Mouse (Mus musculus) thymus, postnatal 0 days (tissue): ENCODE data around the gene Tgfbr2. TPM values are rescaled to one million over a fixed set of nuclear protein-coding genes. Genes with fewer than 3 reads are reported as not detected.
"Not testable (repeated sequence)": the region's sequence is repeated elsewhere in the genome, so short reads cannot be mapped to it uniquely, and the experiment has no call there.

Experiments used
- DNase-seq: peaks from one replicate; pipeline ENCODE4 v3.0.0-alpha.2; 2015; ENCODE audit warnings: low spot score
- polyA plus RNA-seq: library from polyadenylated mRNA; unstranded; fragments of >200 nt; fragmentation: Nextera tagmentation; extraction: Ambion mirVana; gene quantifications from 2 replicates; pipeline ENCODE4 v1.2.1, GENCODE M21; 2015

The Tgfbr2 gene
- polyA plus RNA-seq, 1 experiment from 2014 or later, result 21.0 TPM

DNA sequence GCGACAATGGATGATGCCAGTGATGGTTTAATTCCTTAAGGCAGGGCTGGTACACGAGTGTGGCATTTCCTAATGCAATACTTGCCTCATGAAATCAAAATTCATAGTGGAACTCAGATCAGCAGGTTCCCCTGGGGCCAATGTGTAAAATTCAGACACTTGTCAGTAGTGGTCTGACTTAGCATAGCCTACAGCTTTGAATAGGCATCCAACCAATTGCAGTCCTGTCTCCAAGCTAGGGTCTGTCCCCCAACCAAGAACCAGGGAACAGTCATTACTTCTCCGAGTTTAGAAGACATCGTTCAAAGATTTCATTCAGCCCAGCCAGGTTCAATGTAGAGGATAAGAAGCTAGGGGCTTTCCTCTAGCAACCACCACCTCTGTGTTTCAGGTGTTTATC lies 93.4 kb downstream of the Tgfbr2 start:
- no peak for DNase-seq

- peak; percentile 72 for DNase-seq
These were observed 97.7 kb downstream of the Tgfbr2 start for GRCm38 (mm10) chr9:116077419-116077818.

DNA sequence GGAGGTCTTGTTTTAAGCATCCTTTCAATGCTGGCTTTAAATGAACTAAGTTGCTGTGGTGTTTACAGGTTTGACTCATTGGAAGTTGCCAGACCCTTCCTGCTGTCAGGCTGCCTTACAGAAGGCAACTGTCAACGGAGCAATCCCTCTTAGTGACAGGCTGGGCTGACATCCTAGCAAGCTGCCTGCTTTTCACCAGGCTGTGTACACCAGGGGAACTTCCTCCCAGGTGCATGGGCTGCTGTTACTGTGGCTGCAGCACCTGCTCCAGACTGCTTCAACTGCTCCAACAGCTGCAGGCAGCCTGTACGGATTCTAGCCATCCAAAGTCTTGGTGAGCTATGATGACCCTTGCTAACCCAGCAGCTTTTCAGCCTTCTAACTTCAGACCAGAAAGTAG lies 98.2 kb downstream of the Tgfbr2 start:
- peak; percentile 90 for DNase-seq

GRCm38 (mm10) chr9:116076163-116076562 lies 99.0 kb downstream of the Tgfbr2 start:
- DNase-seq, result no peak

DNA sequence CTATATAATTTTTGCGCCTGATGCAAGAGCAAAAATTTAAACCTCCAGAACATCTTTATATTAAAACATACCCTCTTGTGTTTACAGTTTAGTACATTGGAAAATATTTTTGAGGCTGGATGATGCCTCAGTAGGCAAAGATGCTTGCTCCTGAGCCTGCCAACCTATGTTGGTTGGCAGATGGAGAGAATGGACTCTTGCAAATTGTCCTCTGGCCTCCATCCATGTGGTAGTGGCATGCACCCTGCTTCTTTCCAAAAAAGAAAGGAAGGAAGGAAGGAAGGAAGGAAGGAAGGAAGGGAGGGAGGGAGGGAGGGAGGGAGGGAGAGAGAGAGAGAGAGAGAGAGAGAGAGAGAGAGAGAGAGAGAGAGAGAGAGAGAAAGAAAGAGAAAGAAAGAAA lies 103.6 kb downstream of the Tgfbr2 start:
- DNase-seq, result not testable (repeated sequence)

DNA sequence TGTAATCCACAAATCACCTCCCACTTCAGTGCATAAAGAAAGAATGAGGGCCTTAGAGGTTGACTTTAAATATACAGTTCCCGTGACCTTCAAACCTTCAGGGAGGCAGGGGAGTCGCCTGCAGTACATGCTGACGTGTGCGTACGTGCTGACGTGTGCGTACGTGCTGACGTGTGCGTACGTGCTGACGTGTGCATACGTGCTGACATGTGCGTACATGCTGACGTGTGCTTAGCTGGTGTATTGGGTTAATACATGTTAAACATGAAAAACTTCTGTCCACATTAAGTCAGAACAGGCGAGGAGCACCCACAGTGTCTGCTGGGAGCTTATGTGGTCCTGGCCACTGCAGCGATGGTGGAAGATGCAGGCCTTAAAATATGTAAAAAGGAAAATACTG lies 110.4 kb downstream of the Tgfbr2 start:
- DNase-seq, result no peak

DNA sequence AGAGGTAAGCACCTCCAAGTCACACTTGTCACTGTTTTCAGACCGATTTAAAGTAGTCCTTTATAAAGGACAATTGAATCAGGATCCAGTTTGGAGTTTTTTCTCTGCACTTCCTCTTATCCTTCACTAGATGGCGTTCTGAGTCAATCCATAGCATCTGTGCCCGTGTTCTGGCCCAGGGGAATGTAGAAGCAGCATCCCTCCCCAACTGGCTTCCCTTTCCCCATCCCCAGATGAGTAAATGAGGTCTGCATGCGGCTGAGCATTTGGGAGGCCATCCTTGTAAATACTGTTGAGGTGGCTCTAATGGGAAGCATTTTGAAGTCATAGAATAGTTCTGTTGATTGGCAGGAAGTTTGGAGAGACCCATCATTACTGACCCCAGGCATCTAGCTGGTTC lies 114.5 kb downstream of the Tgfbr2 start:
- DNase-seq, result peak; percentile 46

- peak; percentile 60 for DNase-seq
These were observed 116.0 kb downstream of the Tgfbr2 start for GRCm38 (mm10) chr9:116059156-116059555.

DNA sequence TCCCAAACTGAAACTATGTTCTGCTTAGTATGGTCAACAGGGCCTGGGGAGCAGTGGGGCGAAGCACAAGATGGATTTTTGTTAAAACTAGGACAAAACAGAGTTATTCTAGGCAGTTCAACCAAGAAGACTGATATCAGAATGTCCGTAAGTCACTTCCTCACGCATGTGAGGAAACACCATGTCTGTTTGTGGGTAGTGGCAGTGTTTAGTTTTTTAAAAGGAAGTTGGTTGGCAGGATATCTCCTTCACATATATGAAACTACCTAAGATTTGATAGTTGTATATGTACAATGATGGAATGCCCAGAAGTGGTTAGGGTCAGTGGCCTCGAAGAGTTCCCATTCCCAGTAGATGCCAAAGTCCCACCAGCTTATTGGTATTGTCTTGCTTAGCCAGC lies 116.7 kb downstream of the Tgfbr2 start:
- DNase-seq, result no peak

- DNase-seq, result no peak
These were observed 121.2 kb downstream of the Tgfbr2 start for GRCm38 (mm10) chr9:116053976-116054375.

DNA sequence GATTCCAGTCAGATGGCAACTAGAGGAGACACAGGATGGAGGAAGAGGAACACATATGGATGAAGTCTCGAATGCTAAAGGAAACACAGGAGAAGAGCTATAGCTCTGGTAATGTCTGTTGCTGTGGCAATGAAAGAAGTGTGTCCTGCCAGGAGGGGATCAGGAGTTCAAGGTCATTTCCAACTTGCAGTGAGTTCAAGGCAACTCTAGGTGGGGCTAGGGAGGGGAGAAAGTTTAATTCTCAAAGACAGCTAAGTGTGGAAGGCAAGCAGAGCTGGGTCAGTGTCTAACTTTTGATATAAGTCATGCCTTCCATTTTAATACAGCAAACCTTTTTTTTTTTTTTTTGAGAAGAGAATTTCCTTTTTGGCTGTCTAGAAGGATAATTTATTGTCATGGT lies 125.2 kb downstream of the Tgfbr2 start:
- DNase-seq, result no peak

DNA sequence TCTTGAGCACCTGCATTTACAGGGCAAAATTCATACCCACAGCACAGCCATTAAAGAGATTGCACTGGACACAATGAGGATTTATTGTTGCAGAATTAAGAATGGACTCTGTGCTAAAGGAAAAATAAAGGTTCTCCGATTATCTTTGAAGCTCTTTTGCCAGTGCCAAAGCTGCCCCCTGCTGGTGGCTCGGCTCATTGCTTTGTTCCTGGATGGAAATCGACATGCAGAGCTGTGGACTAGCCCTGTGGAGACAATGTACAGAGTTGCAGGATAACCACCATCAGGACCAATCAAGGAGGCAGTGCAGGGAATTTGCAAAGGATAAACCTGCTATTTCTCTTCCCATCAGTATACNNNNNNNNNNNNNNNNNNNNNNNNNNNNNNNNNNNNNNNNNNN lies 133.4 kb downstream of the Tgfbr2 start:
- peak; percentile 67 for DNase-seq

DNA sequence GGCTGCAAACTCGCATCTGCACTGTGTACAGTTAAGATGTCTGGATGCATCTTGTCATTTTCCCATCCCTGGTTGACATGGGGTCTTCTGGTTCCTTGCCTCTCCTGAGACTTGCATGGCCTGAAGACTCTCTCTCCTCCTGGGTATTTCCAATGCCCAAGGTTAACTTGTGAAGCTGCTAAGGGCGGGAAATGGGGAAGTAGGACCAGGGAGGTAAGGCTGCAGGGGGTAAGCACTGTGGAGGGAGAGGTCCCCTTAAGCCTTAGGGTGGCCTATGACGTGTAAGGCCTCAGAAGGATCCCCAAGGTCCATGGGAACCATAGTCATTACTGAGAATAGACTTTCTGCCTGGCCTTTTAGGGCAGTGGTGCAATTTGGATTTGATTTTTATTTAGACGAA lies 133.8 kb downstream of the Tgfbr2 start:
- no peak for DNase-seq

DNA sequence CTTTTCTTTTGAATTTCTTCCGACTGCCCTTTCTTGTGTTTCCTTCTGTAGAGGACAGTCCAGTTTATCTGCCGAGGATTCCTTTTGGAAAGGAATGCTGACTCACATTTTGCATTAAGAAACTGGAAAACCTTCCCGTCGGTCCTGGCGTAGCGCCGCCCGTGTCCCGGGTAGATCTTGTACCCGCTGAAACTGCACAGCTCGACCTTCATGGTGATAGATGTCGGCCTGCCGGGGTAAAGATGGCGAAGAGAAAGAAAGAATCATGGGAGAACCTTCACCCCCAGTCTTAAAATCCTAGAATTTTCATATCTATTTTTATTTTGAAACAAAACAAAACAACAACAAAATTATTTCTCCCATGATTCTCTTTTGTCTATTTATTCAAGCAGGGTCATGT lies 134.3 kb downstream of the Tgfbr2 start:
- not testable (repeated sequence) for DNase-seq

DNA sequence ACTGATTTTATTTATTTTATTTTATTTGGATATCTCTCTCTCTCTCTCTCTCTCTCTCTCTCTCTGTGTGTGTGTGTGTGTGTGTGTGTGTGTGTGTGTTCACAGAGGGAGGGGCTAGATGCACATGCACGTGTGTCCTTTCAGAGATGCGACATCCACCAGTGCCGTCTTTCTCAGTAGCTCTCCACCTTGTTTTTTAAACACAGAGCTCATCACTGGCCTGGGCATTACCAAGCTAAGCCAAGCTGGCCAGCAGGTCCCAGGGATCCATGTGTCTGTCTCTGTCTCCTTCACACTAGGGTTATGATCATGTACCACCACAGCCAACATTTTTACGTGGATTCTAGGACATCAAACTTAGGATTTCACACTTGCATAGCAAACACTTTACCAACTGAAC lies 135.2 kb downstream of the Tgfbr2 start:
- no peak for DNase-seq

DNA sequence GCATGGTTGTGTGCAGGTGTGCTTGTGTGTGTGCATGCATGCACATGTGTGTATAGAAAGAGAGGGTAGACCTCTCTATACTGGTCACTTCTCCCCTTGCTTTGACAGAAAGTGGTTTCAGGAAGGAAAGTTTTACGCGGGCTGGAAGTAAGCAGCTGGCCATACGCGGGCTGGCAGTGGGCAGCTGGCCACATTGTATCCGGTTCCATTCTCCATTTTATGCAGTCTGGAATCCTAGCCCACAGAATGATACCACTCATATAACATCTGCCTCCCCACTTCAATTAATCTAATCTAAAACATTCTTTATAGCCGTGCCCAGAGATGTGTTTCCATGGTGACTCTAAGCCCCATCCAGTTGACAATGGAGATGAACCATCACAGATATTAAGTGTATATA lies 136.9 kb downstream of the Tgfbr2 start:
- DNase-seq, result no peak
